Mouse (Mus musculus): ENCODE data around the gene Zbtb4. TPM values are rescaled to one million over a fixed set of nuclear protein-coding genes. Genes with fewer than 3 reads are reported as not detected.

The Zbtb4 gene
- polyA plus RNA-seq, 1 experiment from 2014 or later = 2.1 TPM

DNA sequence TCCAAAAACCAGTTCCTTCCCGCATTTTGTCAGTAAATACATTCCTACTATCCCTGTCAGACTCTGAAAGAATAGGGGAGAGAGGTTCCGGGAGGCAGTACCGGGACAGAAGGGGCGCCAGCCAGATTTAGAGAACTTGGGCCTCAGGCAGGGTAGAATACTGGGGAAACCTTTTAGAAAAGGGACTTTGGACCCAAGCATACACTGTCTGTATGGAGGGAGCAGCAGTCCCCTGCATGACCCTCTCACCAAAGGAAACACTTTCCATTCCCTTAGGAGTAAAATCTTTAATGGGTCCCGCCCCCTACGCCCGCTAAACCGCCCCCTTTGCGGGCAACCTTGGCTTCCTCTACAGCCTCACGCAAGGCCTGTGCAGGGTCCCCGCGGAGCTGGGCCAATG is 37.6 kb downstream of the Zbtb4 start:
- no peak overlapping the region for H3K27ac ChIP-seq

GRCm38 (mm10) chr11:69803786-69804651 is 38.3 kb downstream of the Zbtb4 start:
- WGBS = 1% methylated on average over 60 of the region's 60 CpGs
- Histone ChIP-seq H3K4me3 (peak overlapping the region; percentile 42), H3K9ac (peak overlapping the region; percentile 52), H3K27ac (no peak overlapping the region), H3K4me2 (replicated peaks) (peak overlapping the region; percentile 90), H3K4me1 (peaks cover 50% of the 10 kb centered on the region), H3K36me3 (no peaks in the 10 kb centered on the region), H3K27me3 (peaks cover 56% of the 10 kb centered on the region), H3K9me3 (no peaks in the 10 kb centered on the region)
- ATAC-seq (ENCODE audit: insufficient number of reproducible peaks, insufficient read depth, low FRiP score, low TSS enrichment) = peak; percentile 22; the same call in 1 of the 2 replicates

More for the DNA sequence above, 37.6 kb downstream of the Zbtb4 start:
- under 1% methylated on average over 12 of the region's 12 CpGs for WGBS
- no peak for ATAC-seq (ENCODE audit: insufficient number of reproducible peaks, insufficient read depth, low FRiP score, low TSS enrichment)
- H3K36me3 ChIP-seq = no peaks in the 10 kb centered on the region
- peak overlapping the region; percentile 90 for H3K4me2 ChIP-seq (replicated peaks)
- peak overlapping the region; percentile 52 for H3K9ac ChIP-seq
- peak overlapping the region; percentile 42 for H3K4me3 ChIP-seq
- H3K9me3 ChIP-seq = no peaks in the 10 kb centered on the region
- H3K4me1 ChIP-seq = peaks cover 50% of the 10 kb centered on the region
- H3K27me3 ChIP-seq = peaks cover 62% of the 10 kb centered on the region

DNA sequence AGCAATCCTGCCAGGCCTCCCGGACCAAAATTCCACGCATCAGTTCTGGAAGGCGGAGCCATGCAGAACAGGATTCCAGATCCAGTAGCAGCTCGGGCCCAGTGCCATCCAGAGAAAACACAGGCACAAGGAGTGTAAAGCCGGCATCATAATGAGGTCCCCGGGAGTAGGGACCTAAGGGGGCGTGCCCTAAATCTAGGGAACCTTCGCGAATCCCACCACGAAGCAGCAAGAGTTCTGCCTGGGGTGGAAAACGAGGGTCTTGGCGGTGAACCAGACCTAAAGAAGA is 38.9 kb downstream of the Zbtb4 start:
- no peak for ATAC-seq (ENCODE audit: insufficient number of reproducible peaks, insufficient read depth, low FRiP score, low TSS enrichment)
- no peaks in the 10 kb centered on the region for H3K36me3 ChIP-seq
- 6% methylated on average over 12 of the region's 12 CpGs for WGBS
- peaks cover 56% of the 10 kb centered on the region for H3K27me3 ChIP-seq
- 0 out of 2 replicates have a peak overlapping the region, but pooled peaks have one; percentile 41 for H3K9ac ChIP-seq
- H3K4me1 ChIP-seq = peaks cover 47% of the 10 kb centered on the region
- no peak overlapping the region for H3K27ac ChIP-seq
- H3K4me2 ChIP-seq (replicated peaks) = peak overlapping the region; percentile 90
- H3K9me3 ChIP-seq = no peaks in the 10 kb centered on the region
- peak overlapping the region; percentile 42; the same call in 1 of the 2 replicates for H3K4me3 ChIP-seq

DNA sequence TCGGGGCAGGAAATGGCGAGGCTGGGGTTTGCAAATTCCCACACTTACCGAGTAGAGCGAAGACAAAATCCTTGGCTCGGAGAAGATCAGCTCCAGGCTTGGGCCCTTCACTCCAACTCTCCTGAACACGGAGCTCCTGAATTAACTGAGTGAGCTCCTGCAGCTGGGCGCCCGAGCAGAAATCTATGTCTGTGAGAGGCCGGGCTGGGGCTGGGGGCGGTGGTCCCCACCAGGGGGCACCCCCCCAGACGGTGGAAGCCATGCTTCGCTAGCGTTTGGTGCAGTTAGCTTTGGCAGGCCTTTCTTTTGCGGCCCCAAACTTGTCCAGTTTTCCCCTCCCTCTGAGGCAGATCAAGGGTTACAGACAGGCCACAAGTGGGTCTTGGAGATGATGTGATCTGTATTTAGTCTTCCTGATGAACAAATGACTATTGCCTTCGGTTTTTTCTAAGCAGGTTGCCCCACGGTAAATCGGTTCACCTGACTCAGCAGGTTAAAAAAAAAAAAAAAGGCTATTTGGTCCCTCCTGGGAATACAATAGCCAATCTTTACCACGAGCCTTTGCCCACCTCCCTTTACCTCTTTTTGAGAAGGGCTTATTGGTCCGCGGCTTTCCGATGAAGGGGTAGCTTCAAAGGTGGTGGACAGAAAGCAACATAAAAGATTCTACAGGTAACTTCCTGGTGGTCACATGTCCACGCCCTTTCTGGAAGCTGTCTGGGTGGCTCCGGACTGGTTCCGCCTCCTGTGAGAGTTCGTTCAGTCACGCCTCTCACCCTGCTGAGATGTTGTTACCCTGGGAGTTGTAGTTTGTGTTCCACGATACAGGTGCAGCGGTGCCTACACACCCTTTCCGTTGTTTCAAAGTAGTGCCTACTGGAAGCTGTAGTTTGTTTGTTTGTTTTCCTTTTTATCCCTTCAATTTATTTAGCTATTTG is 39.5 kb downstream of the Zbtb4 start, which contains the start of gene Tmem102:
Gene Tmem102 (minus strand): TSS at position 653 of the 938 bp plus-strand sequence.
- Histone ChIP-seq H3K4me3 (peak within 1 kb of the TSS; percentile 42; the same call in 1 of the 2 replicates), H3K27me3 (peaks cover 56% of the 10 kb centered on the region), H3K4me1 (peaks cover 40% of the 10 kb centered on the region), H3K27ac (no peak within 1 kb of the TSS), H3K9me3 (no peaks in the 10 kb centered on the region), H3K9ac (peak within 1 kb of the TSS; percentile 41; the same call in 1 of the 2 replicates), H3K36me3 (no peaks in the 10 kb centered on the region), H3K4me2 (replicated peaks) (peak within 1 kb of the TSS; percentile 90)
- no peak for ATAC-seq (ENCODE audit: insufficient number of reproducible peaks, insufficient read depth, low FRiP score, low TSS enrichment)
- 6% methylated on average over 29 of the region's 29 CpGs for WGBS

- H3K27ac ChIP-seq = no peak overlapping the region
- WGBS = 80% methylated on average over 4 of the region's 4 CpGs
- H3K36me3 ChIP-seq = no peaks in the 10 kb centered on the region
- no peak overlapping the region for H3K4me3 ChIP-seq
- no peak for ATAC-seq (ENCODE audit: insufficient number of reproducible peaks, insufficient read depth, low FRiP score, low TSS enrichment)
- H3K9ac ChIP-seq = no peak overlapping the region
- peaks cover 52% of the 10 kb centered on the region for H3K27me3 ChIP-seq
- no peaks in the 10 kb centered on the region for H3K9me3 ChIP-seq
- H3K4me1 ChIP-seq = peaks cover 33% of the 10 kb centered on the region
- no peak overlapping the region for H3K4me2 ChIP-seq (replicated peaks)
Measured at GRCm38 (mm10) chr11:69806378-69806777, 40.7 kb downstream of the Zbtb4 start.

DNA sequence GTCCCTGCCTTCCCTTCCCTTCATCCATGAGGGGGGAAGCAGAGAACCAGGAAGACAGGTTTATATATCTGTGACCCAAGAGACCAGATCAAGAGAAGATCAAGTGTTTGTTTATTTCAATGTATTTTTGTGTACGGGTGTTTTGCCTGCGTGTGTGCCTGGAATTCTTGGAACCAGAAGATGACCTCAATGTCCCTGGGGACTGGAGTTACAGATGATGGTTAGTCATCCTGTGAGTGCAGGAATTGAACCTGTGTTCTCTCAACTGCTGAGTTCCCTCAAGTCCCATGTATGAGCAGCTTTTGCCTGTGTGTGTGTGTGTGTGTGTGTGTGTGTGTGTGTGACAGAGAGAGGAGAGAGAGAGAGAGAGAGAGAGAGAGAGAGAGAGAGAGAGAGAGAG is 41.9 kb downstream of the Zbtb4 start:
- no peak for ATAC-seq (ENCODE audit: insufficient number of reproducible peaks, insufficient read depth, low FRiP score, low TSS enrichment)
- Histone ChIP-seq H3K9me3 (no peaks in the 10 kb centered on the region), H3K4me1 (peaks cover 24% of the 10 kb centered on the region), H3K27ac (no peak overlapping the region), H3K4me2 (replicated peaks) (no peak overlapping the region), H3K27me3 (peaks cover 40% of the 10 kb centered on the region), H3K9ac (no peak overlapping the region), H3K4me3 (no peak overlapping the region), H3K36me3 (no peaks in the 10 kb centered on the region)
- WGBS = 75% methylated on average over 2 of the region's 2 CpGs

GRCm38 (mm10) chr11:69810280-69810679 is 44.6 kb downstream of the Zbtb4 start:
- no peak overlapping the region for H3K4me3 ChIP-seq
- H3K27ac ChIP-seq = no peak overlapping the region
- H3K36me3 ChIP-seq = no peaks in the 10 kb centered on the region
- H3K4me1 ChIP-seq = no peaks in the 10 kb centered on the region
- ATAC-seq (ENCODE audit: insufficient number of reproducible peaks, insufficient read depth, low FRiP score, low TSS enrichment) = no peak
- H3K9me3 ChIP-seq = no peaks in the 10 kb centered on the region
- H3K9ac ChIP-seq = no peak overlapping the region
- peaks cover 14% of the 10 kb centered on the region for H3K27me3 ChIP-seq
- H3K4me2 ChIP-seq (replicated peaks) = no peak overlapping the region

DNA sequence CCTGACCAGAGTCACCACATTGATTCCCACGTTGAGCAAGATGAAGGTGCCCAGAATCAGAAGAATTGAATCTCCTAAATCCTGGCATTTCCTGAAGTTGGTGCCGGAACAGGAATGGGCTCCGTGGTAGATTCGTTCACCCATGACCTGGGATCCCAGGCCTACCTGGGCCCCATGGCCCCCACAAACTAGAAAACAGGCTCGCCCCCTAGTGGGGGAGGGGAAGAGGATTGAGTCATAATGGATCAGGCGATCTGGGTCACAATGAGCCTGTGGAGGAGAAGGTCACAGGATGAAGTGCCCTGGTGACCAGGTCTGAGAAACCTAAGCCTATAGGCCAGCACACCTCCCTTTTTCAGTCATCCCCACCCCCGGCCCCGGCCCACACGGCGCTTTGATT is 49.4 kb downstream of the Zbtb4 start, which contains the start of gene Gm39566:
Gene Gm39566 (minus strand): TSS at position 144 of the 400 bp plus-strand sequence.
- H3K9me3 ChIP-seq = peaks cover 11% of the 10 kb centered on the region
- H3K4me3 ChIP-seq = no peak within 1 kb of the TSS
- no peak within 1 kb of the TSS for H3K9ac ChIP-seq
- H3K4me1 ChIP-seq = no peaks in the 10 kb centered on the region
- no peaks in the 10 kb centered on the region for H3K36me3 ChIP-seq
- ATAC-seq (ENCODE audit: insufficient number of reproducible peaks, insufficient read depth, low FRiP score, low TSS enrichment) = no peak
- WGBS = 62% methylated on average over 10 of the region's 10 CpGs
- H3K27ac ChIP-seq = no peak within 1 kb of the TSS
- H3K27me3 ChIP-seq = no peaks in the 10 kb centered on the region
- H3K4me2 ChIP-seq (replicated peaks) = no peak within 1 kb of the TSS

GRCm38 (mm10) chr11:69816520-69816919 is 50.8 kb downstream of the Zbtb4 start:
- no peak overlapping the region for H3K9ac ChIP-seq
- WGBS = 91% methylated on average over 12 of the region's 12 CpGs
- H3K4me1 ChIP-seq = no peaks in the 10 kb centered on the region
- no peak overlapping the region for H3K4me3 ChIP-seq
- no peaks in the 10 kb centered on the region for H3K36me3 ChIP-seq
- no peak for ATAC-seq (ENCODE audit: insufficient number of reproducible peaks, insufficient read depth, low FRiP score, low TSS enrichment)
- H3K27ac ChIP-seq = no peak overlapping the region
- H3K27me3 ChIP-seq = no peaks in the 10 kb centered on the region
- peaks cover 11% of the 10 kb centered on the region for H3K9me3 ChIP-seq
- no peak overlapping the region for H3K4me2 ChIP-seq (replicated peaks)

DNA sequence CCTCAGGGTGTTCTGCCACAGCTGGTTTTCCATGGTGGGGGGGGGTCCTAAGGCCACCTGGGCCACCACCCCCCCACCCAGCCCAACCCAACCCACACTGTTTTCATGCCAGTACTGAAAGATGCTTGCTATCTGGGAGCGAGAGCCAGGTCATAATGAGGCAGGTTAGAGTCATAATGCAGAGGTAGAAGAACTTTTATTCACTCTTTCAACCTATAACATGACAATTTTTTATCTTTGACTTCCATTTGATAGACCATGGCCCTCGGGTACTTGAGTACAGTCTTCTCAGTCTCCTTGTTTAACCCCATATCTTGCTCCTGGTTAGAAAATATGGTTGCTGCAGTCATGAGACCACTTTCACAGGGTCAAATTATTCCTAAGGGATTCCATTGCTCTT is 52.7 kb downstream of the Zbtb4 start, which contains the start of gene Spem2:
Gene Spem2 (minus strand): TSS at position 101 of the 400 bp plus-strand sequence.
- no peak for ATAC-seq (ENCODE audit: insufficient number of reproducible peaks, insufficient read depth, low FRiP score, low TSS enrichment)
- no peak within 1 kb of the TSS for H3K27ac ChIP-seq
- H3K4me3 ChIP-seq = no peak within 1 kb of the TSS
- peaks cover 11% of the 10 kb centered on the region for H3K9me3 ChIP-seq
- H3K9ac ChIP-seq = no peak within 1 kb of the TSS
- H3K36me3 ChIP-seq = no peaks in the 10 kb centered on the region
- no peaks in the 10 kb centered on the region for H3K27me3 ChIP-seq
- H3K4me1 ChIP-seq = no peaks in the 10 kb centered on the region
- no peak within 1 kb of the TSS for H3K4me2 ChIP-seq (replicated peaks)
- WGBS = 80% methylated on average over 2 of the region's 2 CpGs

GRCm38 (mm10) chr11:69818871-69819270 is 53.2 kb downstream of the Zbtb4 start:
- H3K9me3 ChIP-seq = peaks cover 11% of the 10 kb centered on the region
- 88% methylated on average over 8 of the region's 8 CpGs for WGBS
- no peaks in the 10 kb centered on the region for H3K27me3 ChIP-seq
- H3K4me2 ChIP-seq (replicated peaks) = no peak overlapping the region
- H3K9ac ChIP-seq = no peak overlapping the region
- no peaks in the 10 kb centered on the region for H3K4me1 ChIP-seq
- no peaks in the 10 kb centered on the region for H3K36me3 ChIP-seq
- no peak overlapping the region for H3K4me3 ChIP-seq
- no peak overlapping the region for H3K27ac ChIP-seq
- no peak for ATAC-seq (ENCODE audit: insufficient number of reproducible peaks, insufficient read depth, low FRiP score, low TSS enrichment)

All from embryonic facial prominence, embryonic 12.5 days (tissue).